Mouse (Mus musculus): ENCODE results near the gene Abcg8. TPM values are rescaled to one million over a fixed set of nuclear protein-coding genes. Genes with fewer than 3 reads are reported as not detected.
A peak's percentile ranks its signal among the peaks of the same experiment; 100 is the strongest.

The Abcg8 gene
- polyA plus RNA-seq, 1 experiment from 2014 or later, result 0.35 TPM

- H3K4me2 ChIP-seq (replicated peaks; ENCODE audit: low read depth, low read length), result no peak overlapping the region
- no peaks in the 10 kb centered on the region for H3K9me3 ChIP-seq (ENCODE audit: control insufficient read depth, low read length)
- no peak overlapping the region for H3K27ac ChIP-seq (ENCODE audit: low read depth, low read length)
- WGBS, result 39% methylated on average over 5 of the region's 5 CpGs
- H3K9ac ChIP-seq (ENCODE audit: low read depth, low read length), result no peak overlapping the region
- ATAC-seq (ENCODE audit: low FRiP score, low TSS enrichment), result no peak
- no peaks in the 10 kb centered on the region for H3K4me1 ChIP-seq (ENCODE audit: control insufficient read depth, insufficient read depth, low read length)
- no peaks in the 10 kb centered on the region for H3K27me3 ChIP-seq (ENCODE audit: control insufficient read depth, insufficient read depth, low read length)
- H3K36me3 ChIP-seq (ENCODE audit: control insufficient read depth, insufficient read depth, low read length), result peaks cover 5% of the 10 kb centered on the region; the same call in 1 of the 2 replicates
- no peak overlapping the region for H3K4me3 ChIP-seq (ENCODE audit: low read length)
These were observed 19.9 kb upstream of the Abcg8 start for GRCm38 (mm10) chr17:84656205-84656604.

GRCm38 (mm10) chr17:84656653-84657421 is 19.3 kb upstream of the Abcg8 start:
- H3K27me3 ChIP-seq (ENCODE audit: control insufficient read depth, insufficient read depth, low read length), result no peaks in the 10 kb centered on the region

GRCm38 (mm10) chr17:84657422-84657732 is 18.7 kb upstream of the Abcg8 start:
- H3K9me3 ChIP-seq (ENCODE audit: control insufficient read depth, low read length), result no peaks in the 10 kb centered on the region
- no peaks in the 10 kb centered on the region for H3K27me3 ChIP-seq (ENCODE audit: control insufficient read depth, insufficient read depth, low read length)
- no peak overlapping the region for H3K9ac ChIP-seq (ENCODE audit: low read depth, low read length)
- 39% methylated on average over 3 of the region's 3 CpGs for WGBS
- no peaks in the 10 kb centered on the region for H3K4me1 ChIP-seq (ENCODE audit: control insufficient read depth, insufficient read depth, low read length)
- no peak overlapping the region for H3K4me2 ChIP-seq (replicated peaks; ENCODE audit: low read depth, low read length)
- H3K4me3 ChIP-seq (ENCODE audit: low read length), result no peak overlapping the region
- H3K27ac ChIP-seq (ENCODE audit: low read depth, low read length), result no peak overlapping the region
- ATAC-seq (ENCODE audit: low FRiP score, low TSS enrichment), result peak; percentile 54; the same call in 1 of the 2 replicates
- 0 out of 2 replicates have a peak, but pooled peaks cover under 1% of the 10 kb centered on the region for H3K36me3 ChIP-seq (ENCODE audit: control insufficient read depth, insufficient read depth, low read length)

More at GRCm38 (mm10) chr17:84656653-84657421, 19.3 kb upstream of the Abcg8 start:
- Histone ChIP-seq H3K36me3 (ENCODE audit: control insufficient read depth, insufficient read depth, low read length) (peaks cover 5% of the 10 kb centered on the region; the same call in 1 of the 2 replicates), H3K9ac (ENCODE audit: low read depth, low read length) (no peak overlapping the region), H3K9me3 (ENCODE audit: control insufficient read depth, low read length) (no peaks in the 10 kb centered on the region), H3K4me1 (ENCODE audit: control insufficient read depth, insufficient read depth, low read length) (no peaks in the 10 kb centered on the region), H3K4me2 (replicated peaks; ENCODE audit: low read depth, low read length) (no peak overlapping the region), H3K27ac (ENCODE audit: low read depth, low read length) (no peak overlapping the region), H3K4me3 (ENCODE audit: low read length) (no peak overlapping the region)
- ATAC-seq (ENCODE audit: low FRiP score, low TSS enrichment), result 0 out of 2 replicates have a peak, but pooled peaks have one; percentile 14
- WGBS, result 33% methylated on average over 19 of the region's 19 CpGs

GRCm38 (mm10) chr17:84657782-84658181 is 18.3 kb upstream of the Abcg8 start:
- Histone ChIP-seq H3K4me3 (ENCODE audit: low read length) (no peak overlapping the region), H3K9ac (ENCODE audit: low read depth, low read length) (no peak overlapping the region), H3K9me3 (ENCODE audit: control insufficient read depth, low read length) (no peaks in the 10 kb centered on the region), H3K4me1 (ENCODE audit: control insufficient read depth, insufficient read depth, low read length) (no peaks in the 10 kb centered on the region), H3K27me3 (ENCODE audit: control insufficient read depth, insufficient read depth, low read length) (no peaks in the 10 kb centered on the region), H3K27ac (ENCODE audit: low read depth, low read length) (no peak overlapping the region), H3K4me2 (replicated peaks; ENCODE audit: low read depth, low read length) (no peak overlapping the region), H3K36me3 (ENCODE audit: control insufficient read depth, insufficient read depth, low read length) (no peaks in the 10 kb centered on the region)
- no peak for ATAC-seq (ENCODE audit: low FRiP score, low TSS enrichment)
- 57% methylated on average over 7 of the region's 7 CpGs for WGBS

GRCm38 (mm10) chr17:84658195-84658594 is 17.9 kb upstream of the Abcg8 start:
- H3K4me2 ChIP-seq (replicated peaks; ENCODE audit: low read depth, low read length), result no peak overlapping the region
- H3K9ac ChIP-seq (ENCODE audit: low read depth, low read length), result no peak overlapping the region
- no peak overlapping the region for H3K4me3 ChIP-seq (ENCODE audit: low read length)
- H3K27ac ChIP-seq (ENCODE audit: low read depth, low read length), result no peak overlapping the region
- no peaks in the 10 kb centered on the region for H3K9me3 ChIP-seq (ENCODE audit: control insufficient read depth, low read length)
- no peaks in the 10 kb centered on the region for H3K4me1 ChIP-seq (ENCODE audit: control insufficient read depth, insufficient read depth, low read length)
- 30% methylated on average over 5 of the region's 5 CpGs for WGBS
- no peak for ATAC-seq (ENCODE audit: low FRiP score, low TSS enrichment)
- H3K27me3 ChIP-seq (ENCODE audit: control insufficient read depth, insufficient read depth, low read length), result no peaks in the 10 kb centered on the region
- no peaks in the 10 kb centered on the region for H3K36me3 ChIP-seq (ENCODE audit: control insufficient read depth, insufficient read depth, low read length)

GRCm38 (mm10) chr17:84658951-84659350 is 17.2 kb upstream of the Abcg8 start:
- no peak for ATAC-seq (ENCODE audit: low FRiP score, low TSS enrichment)
- H3K36me3 ChIP-seq (ENCODE audit: control insufficient read depth, insufficient read depth, low read length), result no peaks in the 10 kb centered on the region
- no peak overlapping the region for H3K4me2 ChIP-seq (replicated peaks; ENCODE audit: low read depth, low read length)
- no peaks in the 10 kb centered on the region for H3K4me1 ChIP-seq (ENCODE audit: control insufficient read depth, insufficient read depth, low read length)
- H3K4me3 ChIP-seq (ENCODE audit: low read length), result no peak overlapping the region
- H3K27me3 ChIP-seq (ENCODE audit: control insufficient read depth, insufficient read depth, low read length), result no peaks in the 10 kb centered on the region
- H3K9me3 ChIP-seq (ENCODE audit: control insufficient read depth, low read length), result no peaks in the 10 kb centered on the region
- no peak overlapping the region for H3K9ac ChIP-seq (ENCODE audit: low read depth, low read length)
- no peak overlapping the region for H3K27ac ChIP-seq (ENCODE audit: low read depth, low read length)
- 70% methylated on average over 8 of the region's 8 CpGs for WGBS

- Histone ChIP-seq H3K36me3 (ENCODE audit: control insufficient read depth, insufficient read depth, low read length) (no peaks in the 10 kb centered on the region), H3K9me3 (ENCODE audit: control insufficient read depth, low read length) (no peaks in the 10 kb centered on the region), H3K4me1 (ENCODE audit: control insufficient read depth, insufficient read depth, low read length) (peaks cover 17% of the 10 kb centered on the region; the same call in 1 of the 2 replicates), H3K27me3 (ENCODE audit: control insufficient read depth, insufficient read depth, low read length) (no peaks in the 10 kb centered on the region), H3K9ac (ENCODE audit: low read depth, low read length) (no peak overlapping the region), H3K27ac (ENCODE audit: low read depth, low read length) (peak overlapping the region; percentile 26; the same call in 1 of the 2 replicates), H3K4me3 (ENCODE audit: low read length) (no peak overlapping the region), H3K4me2 (replicated peaks; ENCODE audit: low read depth, low read length) (peak overlapping the region; percentile 13; the same call in 1 of the 2 replicates)
- WGBS, result 19% methylated on average over 10 of the region's 10 CpGs
- ATAC-seq (ENCODE audit: low FRiP score, low TSS enrichment), result peak; percentile 65
These were observed 11.0 kb upstream of the Abcg8 start for GRCm38 (mm10) chr17:84665053-84665452.

- Histone ChIP-seq H3K36me3 (ENCODE audit: control insufficient read depth, insufficient read depth, low read length) (no peaks in the 10 kb centered on the region), H3K4me3 (ENCODE audit: low read length) (no peak overlapping the region), H3K4me2 (replicated peaks; ENCODE audit: low read depth, low read length) (peak overlapping the region; percentile 17; the same call in 1 of the 2 replicates), H3K4me1 (ENCODE audit: control insufficient read depth, insufficient read depth, low read length) (peaks cover 17% of the 10 kb centered on the region; the same call in 1 of the 2 replicates), H3K9ac (ENCODE audit: low read depth, low read length) (no peak overlapping the region), H3K27ac (ENCODE audit: low read depth, low read length) (0 out of 2 replicates have a peak overlapping the region, but pooled peaks have one; percentile 26), H3K27me3 (ENCODE audit: control insufficient read depth, insufficient read depth, low read length) (no peaks in the 10 kb centered on the region), H3K9me3 (ENCODE audit: control insufficient read depth, low read length) (no peaks in the 10 kb centered on the region)
- ATAC-seq (ENCODE audit: low FRiP score, low TSS enrichment), result peak; percentile 70
- WGBS, result 6% methylated on average over 9 of the region's 9 CpGs
These were observed 10.4 kb upstream of the Abcg8 start for GRCm38 (mm10) chr17:84665691-84666090.

- no peaks in the 10 kb centered on the region for H3K27me3 ChIP-seq (ENCODE audit: control insufficient read depth, insufficient read depth, low read length)
These were observed 8.3 kb upstream of the Abcg8 start for GRCm38 (mm10) chr17:84667848-84668247.

More at GRCm38 (mm10) chr17:84667848-84668247, 8.3 kb upstream of the Abcg8 start:
- no peak overlapping the region for H3K4me2 ChIP-seq (replicated peaks; ENCODE audit: low read depth, low read length)
- no peak for ATAC-seq (ENCODE audit: low FRiP score, low TSS enrichment)
- H3K9me3 ChIP-seq (ENCODE audit: control insufficient read depth, low read length), result no peaks in the 10 kb centered on the region
- H3K36me3 ChIP-seq (ENCODE audit: control insufficient read depth, insufficient read depth, low read length), result no peaks in the 10 kb centered on the region
- H3K4me1 ChIP-seq (ENCODE audit: control insufficient read depth, insufficient read depth, low read length), result peaks cover 17% of the 10 kb centered on the region
- no peak overlapping the region for H3K9ac ChIP-seq (ENCODE audit: low read depth, low read length)
- no peak overlapping the region for H3K4me3 ChIP-seq (ENCODE audit: low read length)
- 90% methylated on average over 3 of the region's 3 CpGs for WGBS
- no peak overlapping the region for H3K27ac ChIP-seq (ENCODE audit: low read depth, low read length)
